Mouse (Mus musculus): ENCODE data around the gene Efcab11. TPM values are rescaled to one million over a fixed set of nuclear protein-coding genes. Genes with fewer than 3 reads are reported as not detected.

Efcab11 gene
- polyA plus RNA-seq, 1 experiment from 2014 or later, result 8.9 TPM

DNA sequence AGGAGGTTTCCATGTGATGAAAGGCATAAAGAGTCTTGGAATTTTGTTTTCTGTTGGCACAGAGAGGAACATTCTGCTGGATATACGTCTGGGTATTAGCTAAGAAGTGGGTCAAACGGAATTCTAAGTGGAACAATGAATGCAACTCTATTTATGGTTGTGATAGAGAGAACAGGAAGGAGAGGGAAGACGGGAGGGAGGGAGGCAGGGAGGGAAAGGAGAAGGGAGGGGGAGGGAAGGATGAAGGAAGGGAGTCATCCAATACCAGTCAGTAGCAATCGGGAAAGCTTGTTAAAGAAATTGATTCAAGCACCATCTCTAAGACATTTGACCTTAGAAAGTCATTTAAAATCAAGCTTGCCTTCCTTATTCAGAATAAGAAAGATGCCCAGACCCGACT, 172.0 kb downstream of the Efcab11 start:
- ATAC-seq (ENCODE audit: extremely low read depth, insufficient number of reproducible peaks, low FRiP score, low TSS enrichment), result no peak
- Histone ChIP-seq H3K9ac (no peak overlapping the region), H3K36me3 (no peaks in the 10 kb centered on the region), H3K9me3 (no peaks in the 10 kb centered on the region), H3K4me2 (peak overlapping the region; percentile 45), H3K27me3 (replicated peaks) (no peaks in the 10 kb centered on the region), H3K4me1 (peaks cover 31% of the 10 kb centered on the region), H3K4me3 (0 out of 2 replicates have a peak overlapping the region, but pooled peaks have one; percentile 0), H3K27ac (replicated peaks) (peak overlapping the region; percentile 58)
- WGBS, result 19% methylated on average over 5 of the region's 5 CpGs

DNA sequence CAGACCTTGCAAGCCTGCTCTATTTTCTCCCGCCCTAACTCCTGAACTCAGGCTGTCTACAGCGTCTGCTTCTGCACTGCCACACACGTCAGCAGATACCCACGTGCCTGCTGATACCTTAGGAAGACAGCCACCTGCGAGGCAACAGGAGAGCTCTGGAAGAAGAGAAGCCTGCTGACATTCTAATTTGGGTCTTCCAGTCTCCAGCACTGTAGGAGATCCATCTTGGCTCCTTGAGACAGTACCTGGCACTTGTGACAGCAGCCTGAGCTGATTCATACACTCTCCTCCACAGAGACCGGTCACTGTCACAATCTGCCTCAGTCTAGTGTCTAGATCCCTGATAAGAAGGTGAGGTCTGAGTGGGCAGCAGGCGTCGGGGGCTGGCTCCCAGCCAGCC, 182.0 kb downstream of the Efcab11 start:
- H3K27ac ChIP-seq (replicated peaks), result no peak overlapping the region
- peaks cover 12% of the 10 kb centered on the region for H3K4me1 ChIP-seq
- H3K9ac ChIP-seq, result no peak overlapping the region
- WGBS, result 43% methylated on average over 8 of the region's 8 CpGs
- H3K4me2 ChIP-seq, result no peak overlapping the region
- H3K27me3 ChIP-seq (replicated peaks), result no peaks in the 10 kb centered on the region
- H3K36me3 ChIP-seq, result no peaks in the 10 kb centered on the region
- no peak for ATAC-seq (ENCODE audit: extremely low read depth, insufficient number of reproducible peaks, low FRiP score, low TSS enrichment)
- no peak overlapping the region for H3K4me3 ChIP-seq
- H3K9me3 ChIP-seq, result no peaks in the 10 kb centered on the region

DNA sequence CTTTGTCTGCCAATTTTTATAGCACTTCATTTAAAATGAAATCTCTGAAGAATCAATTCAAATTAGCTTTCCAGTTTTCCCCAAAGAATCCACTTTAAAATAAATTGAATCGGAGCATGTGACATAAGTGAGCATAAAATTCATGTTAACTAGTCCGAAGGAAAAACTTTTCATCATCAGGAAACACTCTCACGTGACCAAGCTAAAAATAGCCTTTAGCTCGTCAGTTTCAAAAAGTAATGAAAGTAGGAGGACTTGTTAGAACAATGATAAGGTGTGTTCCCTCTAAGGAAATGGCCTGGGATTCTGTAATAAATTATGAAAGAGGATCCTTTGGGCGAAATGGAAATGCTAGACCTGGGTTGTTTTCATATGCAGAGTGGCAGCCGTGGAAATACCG, 183.9 kb downstream of the Efcab11 start:
- no peak overlapping the region for H3K27ac ChIP-seq (replicated peaks)
- no peaks in the 10 kb centered on the region for H3K9me3 ChIP-seq
- no peak for ATAC-seq (ENCODE audit: extremely low read depth, insufficient number of reproducible peaks, low FRiP score, low TSS enrichment)
- H3K4me3 ChIP-seq, result no peak overlapping the region
- no peak overlapping the region for H3K9ac ChIP-seq
- H3K36me3 ChIP-seq, result no peaks in the 10 kb centered on the region
- peaks cover 12% of the 10 kb centered on the region for H3K4me1 ChIP-seq
- no peaks in the 10 kb centered on the region for H3K27me3 ChIP-seq (replicated peaks)
- 46% methylated on average over 7 of the region's 7 CpGs for WGBS
- no peak overlapping the region for H3K4me2 ChIP-seq

DNA sequence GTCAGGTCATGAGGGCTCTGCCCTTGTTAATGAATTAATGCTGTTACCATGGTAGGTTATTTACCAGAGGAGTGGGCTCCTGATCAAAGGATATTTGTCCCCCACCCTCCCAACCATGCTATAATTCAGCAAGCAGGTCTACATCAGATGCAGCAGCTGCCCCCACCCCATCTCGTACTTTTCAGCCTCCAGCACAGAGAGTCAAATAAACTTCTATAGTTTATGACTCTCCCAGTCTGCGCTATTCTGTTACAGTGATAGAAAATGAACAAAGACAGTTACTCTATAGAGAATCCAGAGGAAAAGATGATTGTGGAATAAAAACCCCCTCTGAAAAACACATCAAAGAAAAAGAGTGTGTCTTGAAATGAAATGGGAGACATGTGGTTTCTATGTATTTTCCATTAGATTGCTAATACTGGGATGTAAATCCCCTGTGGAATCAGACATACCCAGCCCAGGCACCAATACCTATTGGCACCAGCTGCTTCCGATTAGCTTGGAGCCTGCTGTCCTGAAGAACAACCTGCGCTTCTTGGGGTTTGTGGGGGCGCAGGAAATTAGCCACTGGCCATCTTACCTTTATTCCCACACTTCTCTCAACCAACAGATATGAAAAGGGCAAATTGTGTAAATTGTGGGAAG, 184.7 kb downstream of the Efcab11 start:
- no peak overlapping the region for H3K4me3 ChIP-seq
- WGBS, result 82% methylated on average over 5 of the region's 5 CpGs
- peaks cover 12% of the 10 kb centered on the region for H3K4me1 ChIP-seq
- H3K36me3 ChIP-seq, result no peaks in the 10 kb centered on the region
- ATAC-seq (ENCODE audit: extremely low read depth, insufficient number of reproducible peaks, low FRiP score, low TSS enrichment), result no peak
- H3K9ac ChIP-seq, result no peak overlapping the region
- no peaks in the 10 kb centered on the region for H3K27me3 ChIP-seq (replicated peaks)
- no peaks in the 10 kb centered on the region for H3K9me3 ChIP-seq
- no peak overlapping the region for H3K27ac ChIP-seq (replicated peaks)
- H3K4me2 ChIP-seq, result no peak overlapping the region

DNA sequence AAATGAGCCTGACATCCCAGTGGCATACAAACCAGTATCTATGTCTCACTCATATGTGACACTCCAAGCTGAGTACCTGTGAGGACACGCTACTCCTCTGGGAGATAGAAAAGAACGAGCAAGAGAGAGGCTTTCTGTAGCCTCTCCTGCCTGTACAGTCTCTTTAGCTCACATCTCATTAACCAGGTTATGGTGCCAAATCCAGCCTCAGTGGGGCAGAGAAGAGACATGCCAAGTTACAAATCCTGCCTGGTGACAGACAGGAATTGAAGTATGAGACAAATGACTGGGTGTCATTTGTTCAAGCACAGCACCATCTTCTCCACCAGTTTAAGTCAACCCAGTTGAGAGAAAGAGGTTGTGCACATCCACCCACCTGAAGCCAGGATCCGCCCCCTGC, 190.2 kb downstream of the Efcab11 start:
- Histone ChIP-seq H3K9ac (no peak overlapping the region), H3K36me3 (no peaks in the 10 kb centered on the region), H3K4me3 (no peak overlapping the region), H3K27ac (replicated peaks) (no peak overlapping the region), H3K9me3 (no peaks in the 10 kb centered on the region), H3K27me3 (replicated peaks) (no peaks in the 10 kb centered on the region), H3K4me1 (no peaks in the 10 kb centered on the region), H3K4me2 (no peak overlapping the region)
- WGBS, result 83% methylated on average over 3 of the region's 3 CpGs
- no peak for ATAC-seq (ENCODE audit: extremely low read depth, insufficient number of reproducible peaks, low FRiP score, low TSS enrichment)

DNA sequence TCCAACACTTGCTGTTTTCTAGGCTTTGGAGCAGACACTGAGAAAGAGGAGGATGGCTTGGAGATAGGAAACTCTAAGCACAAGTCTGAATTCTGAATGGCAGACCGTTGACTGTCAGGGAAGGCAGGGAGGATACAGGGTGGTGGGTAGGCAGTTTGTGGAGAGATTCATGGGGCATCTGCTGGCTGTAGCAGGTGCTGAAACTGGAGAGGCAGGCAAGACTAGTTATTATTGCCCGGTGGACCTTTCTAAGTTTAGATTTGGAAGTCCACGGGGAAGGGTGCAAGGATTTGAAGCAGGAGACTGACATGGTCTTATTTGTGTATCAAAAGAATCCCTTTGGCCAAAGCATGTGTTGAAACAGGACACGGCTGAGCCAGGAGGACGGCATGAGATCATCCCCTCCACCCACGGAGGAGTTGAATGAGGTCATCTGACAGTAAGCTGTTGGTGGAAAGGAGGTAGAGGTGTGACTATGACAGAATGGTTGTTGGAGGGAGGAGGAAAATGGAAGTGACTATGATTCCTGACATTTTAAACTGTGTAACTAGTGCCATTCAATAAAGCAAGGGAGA, 197.7 kb downstream of the Efcab11 start:
- no peak overlapping the region for H3K27ac ChIP-seq (replicated peaks)

DNA sequence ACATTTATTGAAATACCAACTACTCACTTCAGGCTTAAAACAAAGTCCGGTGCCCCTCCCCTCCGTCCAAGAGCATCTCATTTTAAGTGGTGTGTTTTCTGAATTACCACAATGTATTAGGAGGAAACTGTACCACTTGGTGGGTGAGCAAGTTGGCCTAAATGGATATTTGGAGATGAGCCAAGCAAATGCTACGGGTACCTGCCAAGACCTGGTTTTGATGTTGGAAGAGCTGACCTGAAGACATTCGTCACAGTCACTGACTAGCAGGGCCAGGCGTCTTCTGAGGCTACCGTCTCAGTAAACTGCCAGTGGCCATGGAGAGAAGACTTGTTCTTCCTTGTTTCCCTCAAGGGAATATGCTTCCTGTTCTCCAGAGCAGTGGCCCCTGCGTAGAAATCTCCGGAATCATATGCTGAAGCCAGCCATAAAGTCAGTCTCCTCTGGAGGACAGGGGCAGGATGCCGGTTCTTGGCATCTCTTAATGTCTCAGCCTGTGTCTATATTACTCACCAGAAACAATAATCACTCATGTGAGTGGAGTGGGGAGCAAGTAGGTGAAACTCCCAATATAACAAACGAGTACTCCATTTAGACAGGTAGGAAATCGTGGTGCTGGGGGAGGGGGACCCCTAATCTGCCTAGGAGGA, 198.7 kb downstream of the Efcab11 start:
- H3K4me2 ChIP-seq, result no peak overlapping the region
- no peaks in the 10 kb centered on the region for H3K36me3 ChIP-seq
- H3K27me3 ChIP-seq (replicated peaks), result no peaks in the 10 kb centered on the region
- H3K9ac ChIP-seq, result no peak overlapping the region
- H3K9me3 ChIP-seq, result no peaks in the 10 kb centered on the region
- no peak overlapping the region for H3K4me3 ChIP-seq
- 0 out of 2 replicates have a peak overlapping the region, but pooled peaks have one; percentile 24 for H3K27ac ChIP-seq (replicated peaks)
- 62% methylated on average over 11 of the region's 11 CpGs for WGBS
- peaks cover 25% of the 10 kb centered on the region for H3K4me1 ChIP-seq
- no peak for ATAC-seq (ENCODE audit: extremely low read depth, insufficient number of reproducible peaks, low FRiP score, low TSS enrichment)

More for the DNA sequence above, 197.7 kb downstream of the Efcab11 start:
- ATAC-seq (ENCODE audit: extremely low read depth, insufficient number of reproducible peaks, low FRiP score, low TSS enrichment), result no peak
- H3K9ac ChIP-seq, result no peak overlapping the region
- 33% methylated on average over 6 of the region's 6 CpGs for WGBS
- no peaks in the 10 kb centered on the region for H3K27me3 ChIP-seq (replicated peaks)
- H3K36me3 ChIP-seq, result no peaks in the 10 kb centered on the region
- H3K9me3 ChIP-seq, result no peaks in the 10 kb centered on the region
- peaks cover 23% of the 10 kb centered on the region for H3K4me1 ChIP-seq
- no peak overlapping the region for H3K4me2 ChIP-seq
- no peak overlapping the region for H3K4me3 ChIP-seq

DNA sequence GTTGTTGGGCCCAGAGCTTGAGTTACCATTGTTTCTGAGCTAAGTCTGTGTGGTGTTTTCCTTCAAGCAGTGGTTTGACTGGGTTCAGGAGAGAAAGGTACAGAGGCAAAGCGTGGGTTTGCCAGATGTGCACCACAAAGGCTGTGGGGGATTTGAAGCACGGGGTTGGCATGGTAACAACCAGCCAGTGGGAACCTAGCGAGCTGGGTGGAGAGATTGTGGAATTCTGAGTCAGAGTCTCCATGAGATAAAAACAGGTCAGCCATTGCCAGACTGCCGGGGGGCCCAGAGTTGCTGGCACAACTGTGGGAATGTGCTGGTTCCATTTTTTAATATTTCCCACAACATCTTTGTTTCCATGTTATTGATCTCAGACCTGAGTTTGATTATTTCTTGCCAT, 202.6 kb downstream of the Efcab11 start:
- Histone ChIP-seq H3K36me3 (no peaks in the 10 kb centered on the region), H3K9me3 (peaks cover 5% of the 10 kb centered on the region; the same call in 1 of the 2 replicates), H3K27ac (replicated peaks) (no peak overlapping the region), H3K4me3 (no peak overlapping the region), H3K4me2 (no peak overlapping the region), H3K9ac (no peak overlapping the region), H3K27me3 (replicated peaks) (no peaks in the 10 kb centered on the region), H3K4me1 (peaks cover 22% of the 10 kb centered on the region)
- 30% methylated on average over 4 of the region's 4 CpGs for WGBS
- ATAC-seq (ENCODE audit: extremely low read depth, insufficient number of reproducible peaks, low FRiP score, low TSS enrichment), result no peak

DNA sequence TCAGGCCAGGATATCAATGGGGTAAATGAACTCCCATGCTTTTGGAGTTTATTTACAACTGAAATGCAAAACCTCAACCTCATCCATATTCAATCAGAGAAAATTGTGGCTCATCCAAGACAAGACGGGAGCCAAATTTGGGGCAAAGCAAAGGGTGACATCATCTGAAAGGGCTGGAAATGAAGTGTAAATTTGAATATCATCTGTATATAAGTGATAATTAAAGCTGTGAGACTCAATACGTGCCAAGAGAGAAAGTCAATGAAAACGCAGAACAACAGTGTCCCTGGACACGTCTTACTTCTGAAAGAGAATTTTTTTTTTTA, 212.4 kb downstream of the Efcab11 start:
- Histone ChIP-seq H3K4me3 (no peak overlapping the region), H3K9ac (no peak overlapping the region), H3K27me3 (replicated peaks) (no peaks in the 10 kb centered on the region), H3K27ac (replicated peaks) (no peak overlapping the region), H3K9me3 (no peaks in the 10 kb centered on the region), H3K36me3 (no peaks in the 10 kb centered on the region), H3K4me1 (peaks cover 6% of the 10 kb centered on the region; the same call in 1 of the 2 replicates), H3K4me2 (no peak overlapping the region)
- WGBS, result 79% methylated on average over 4 of the region's 4 CpGs
- ATAC-seq (ENCODE audit: extremely low read depth, insufficient number of reproducible peaks, low FRiP score, low TSS enrichment), result no peak

DNA sequence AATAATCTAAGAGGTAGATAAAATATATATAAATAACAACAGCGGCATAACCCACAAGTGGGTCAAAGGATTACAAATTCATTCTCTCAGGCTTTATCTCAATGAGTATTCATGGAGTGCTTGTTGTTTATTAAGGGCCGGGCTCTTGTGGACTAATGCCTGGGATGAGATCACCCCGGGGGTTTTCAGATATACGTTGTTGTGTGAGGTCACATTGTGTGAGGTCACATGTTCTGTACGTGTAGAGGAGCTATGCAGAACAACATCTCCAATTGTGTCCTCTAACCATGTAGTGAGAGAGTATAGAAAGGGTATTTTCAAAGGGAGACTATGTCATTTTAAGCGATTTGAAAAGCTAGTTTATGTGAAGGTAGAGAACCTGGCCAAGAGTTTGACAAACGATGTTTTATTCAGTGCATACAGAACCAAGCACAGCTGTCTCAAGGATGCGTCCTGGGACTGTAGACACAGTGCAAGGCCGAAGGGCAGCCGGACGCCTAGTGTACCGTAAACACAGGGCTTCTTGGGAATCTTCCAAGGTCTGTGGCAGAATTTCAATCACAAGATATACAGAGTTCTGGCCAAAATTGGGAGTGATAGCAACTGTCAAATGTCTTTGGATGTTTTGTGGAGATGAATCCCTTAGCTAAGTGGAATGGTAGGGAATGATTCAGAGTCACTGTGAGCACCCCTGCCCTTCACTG, 212.9 kb downstream of the Efcab11 start:
- Histone ChIP-seq H3K4me2 (no peak overlapping the region), H3K27me3 (replicated peaks) (no peaks in the 10 kb centered on the region), H3K27ac (replicated peaks) (no peak overlapping the region), H3K9me3 (no peaks in the 10 kb centered on the region), H3K36me3 (no peaks in the 10 kb centered on the region), H3K9ac (no peak overlapping the region), H3K4me1 (peaks cover 6% of the 10 kb centered on the region; the same call in 1 of the 2 replicates), H3K4me3 (no peak overlapping the region)
- ATAC-seq (ENCODE audit: extremely low read depth, insufficient number of reproducible peaks, low FRiP score, low TSS enrichment), result no peak
- WGBS, result 62% methylated on average over 12 of the region's 12 CpGs

DNA sequence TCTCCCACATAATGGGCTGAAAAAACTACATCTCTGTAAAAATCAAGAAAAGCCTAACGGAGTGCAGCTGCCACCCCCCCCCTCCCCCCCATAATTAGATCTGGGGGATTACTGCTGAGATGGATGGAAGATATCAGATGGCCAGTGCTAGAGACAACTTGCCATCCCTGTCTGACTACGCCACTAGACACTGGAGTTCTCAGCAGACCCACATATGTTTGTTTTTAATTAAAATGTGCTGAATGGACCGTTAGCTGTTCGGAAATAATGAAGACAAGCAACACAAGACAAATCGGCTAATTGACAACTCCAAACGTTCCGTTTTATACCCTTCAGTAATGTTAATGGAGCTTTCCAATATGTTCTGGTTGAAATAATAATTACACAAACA, 213.5 kb downstream of the Efcab11 start:
- ATAC-seq (ENCODE audit: extremely low read depth, insufficient number of reproducible peaks, low FRiP score, low TSS enrichment), result no peak
- Histone ChIP-seq H3K36me3 (no peaks in the 10 kb centered on the region), H3K4me1 (peaks cover 6% of the 10 kb centered on the region; the same call in 1 of the 2 replicates), H3K27me3 (replicated peaks) (no peaks in the 10 kb centered on the region), H3K27ac (replicated peaks) (no peak overlapping the region), H3K9ac (no peak overlapping the region), H3K4me3 (no peak overlapping the region), H3K4me2 (0 out of 2 replicates have a peak overlapping the region, but pooled peaks have one; percentile 4), H3K9me3 (no peaks in the 10 kb centered on the region)
- 81% methylated on average over 7 of the region's 7 CpGs for WGBS

Data from heart, embryonic 13.5 days (tissue).